Mouse (Mus musculus) midbrain, postnatal 0 days (tissue): ENCODE data around the gene Rbm33. TPM values are rescaled to one million over a fixed set of nuclear protein-coding genes. Genes with fewer than 3 reads are reported as not detected.

Source experiments
- ATAC-seq: fragments of 200-750 bp; cut with Nextera tagmentation; 2 replicates; pipeline ENCODE4 v1.8.0; 2017; ENCODE audit warnings: moderate number of reproducible peaks, mild to moderate bottlenecking, moderate TSS enrichment, moderate library complexity; ENCODE audit not compliant: low FRiP score
- DNase-seq: peaks from one replicate; pipeline ENCODE4 v3.0.0-alpha.2; 2015; ENCODE audit warnings: low spot score
- H3K27ac ChIP-seq: fragments of 300-500 bp; sonication (generic); 2 replicates; pipeline ENCODE4 v1.5.1; 2014; ENCODE audit warnings: low read depth, mild to moderate bottlenecking, low read length, mixed read lengths
- H3K27me3 ChIP-seq: fragments of 300-500 bp; sonication (generic); 2 replicates; pipeline ENCODE4 v1.6.1; 2014; ENCODE audit warnings: low read length, control low read depth, mixed read lengths; ENCODE audit not compliant: insufficient read depth
- H3K36me3 ChIP-seq: fragments of 300-500 bp; sonication (generic); 2 replicates; pipeline ENCODE4 v1.6.1; 2014; ENCODE audit warnings: low read length, control low read depth, mixed read lengths; ENCODE audit not compliant: insufficient read depth
- H3K4me1 ChIP-seq: fragments of 300-500 bp; sonication (generic); 2 replicates; pipeline ENCODE4 v1.6.1; 2014; ENCODE audit warnings: mild to moderate bottlenecking, control low read depth, antibody characterized with exemption, low read length, mixed read lengths; ENCODE audit not compliant: insufficient read depth
- H3K4me2 ChIP-seq: fragments of 300-500 bp; sonication (generic); 2 replicates; pipeline ENCODE4 v1.6.1; 2014; ENCODE audit warnings: low read depth, mild to moderate bottlenecking, low read length, mixed read lengths; ENCODE audit not compliant: poor library complexity, severe bottlenecking
- H3K4me3 ChIP-seq: fragments of 300-500 bp; sonication (generic); 2 replicates; pipeline ENCODE4 v1.5.1; 2014; ENCODE audit warnings: low read depth, mild to moderate bottlenecking, low read length, moderate library complexity
- H3K9ac ChIP-seq: fragments of 300-500 bp; sonication (generic); replicated peaks from 2 replicates; pipeline ENCODE4 v1.6.1; 2014; ENCODE audit warnings: mild to moderate bottlenecking, low read length, moderate library complexity, mixed read lengths; ENCODE audit not compliant: poor library complexity, severe bottlenecking
- H3K9me3 ChIP-seq: fragments of 300-500 bp; sonication (generic); 2 replicates; pipeline ENCODE4 v1.6.1; 2016; ENCODE audit warnings: low read length, control low read depth
- CTCF ChIP-seq: IDR thresholded peaks from 2 replicates; pipeline ENCODE4 v1.5.1; 2016; ENCODE audit warnings: antibody characterized with exemption, mild to moderate bottlenecking
- WGBS: fragments of 180-500 bp; shearing (Covaris S2); extraction: QIAGEN DNeasy Blood & Tissue Kit; methylation state at CpG from one replicate; pipeline ENCODE4 v1.1.7; 2014; 5-methylcytosine and 5-hydroxymethylcytosine counted together
- polyA plus RNA-seq: library from polyadenylated mRNA; unstranded; fragments of >200 nt; fragmentation: Nextera tagmentation; extraction: Ambion mirVana; gene quantifications from 2 replicates; pipeline ENCODE4 v1.2.1, GENCODE M21; 2015
- total RNA-seq: library from RNA; depleted of rRNA; stranded (reverse); fragments of >200 nt; gene quantifications from 2 replicates; pipeline ENCODE4 v1.2.3, GENCODE M21; 2014

Rbm33 gene
- total and polyA plus RNA-seq, 2 experiments from 2014 or later, result 13.8 to 31.6 TPM

- no peak overlapping the region for H3K9ac ChIP-seq
- no peak overlapping the region for H3K4me2 ChIP-seq
- ATAC-seq (no peak), DNase-seq (no peak)
- H3K9me3 ChIP-seq, result no peaks in the 10 kb centered on the region
- TF ChIP-seq CTCF, result no peak
- WGBS, result 85% methylated on average over 10 of the region's 10 CpGs
- no peak overlapping the region for H3K27ac ChIP-seq
- no peak overlapping the region for H3K4me3 ChIP-seq
- no peaks in the 10 kb centered on the region for H3K27me3 ChIP-seq
- peaks cover 46% of the 10 kb centered on the region for H3K36me3 ChIP-seq
- H3K4me1 ChIP-seq, result no peaks in the 10 kb centered on the region
Observed at GRCm38 (mm10) chr5:28418734-28419133, 101.8 kb downstream of the Rbm33 start.

GRCm38 (mm10) chr5:28419640-28420265 lies 102.8 kb downstream of the Rbm33 start:
- H3K27ac ChIP-seq, result no peak overlapping the region
- DNase-seq (no peak), ATAC-seq (no peak)
- no peaks in the 10 kb centered on the region for H3K9me3 ChIP-seq
- no peaks in the 10 kb centered on the region for H3K27me3 ChIP-seq
- no peaks in the 10 kb centered on the region for H3K4me1 ChIP-seq
- H3K36me3 ChIP-seq, result peaks cover 36% of the 10 kb centered on the region
- H3K4me3 ChIP-seq, result no peak overlapping the region
- TF ChIP-seq CTCF, result no peak
- H3K4me2 ChIP-seq, result no peak overlapping the region
- 92% methylated on average over 12 of the region's 12 CpGs for WGBS
- H3K9ac ChIP-seq, result no peak overlapping the region

GRCm38 (mm10) chr5:28423781-28424180 lies 106.9 kb downstream of the Rbm33 start:
- no peaks in the 10 kb centered on the region for H3K9me3 ChIP-seq
- no peak for TF ChIP-seq CTCF
- no peak for DNase-seq
- H3K4me2 ChIP-seq, result no peak overlapping the region
- H3K4me3 ChIP-seq, result no peak overlapping the region
- H3K9ac ChIP-seq, result no peak overlapping the region
- no peak for ATAC-seq
- WGBS, result 87% methylated on average over 4 of the region's 4 CpGs
- H3K27me3 ChIP-seq, result no peaks in the 10 kb centered on the region
- 0 out of 2 replicates have a peak, but pooled peaks cover 5% of the 10 kb centered on the region for H3K36me3 ChIP-seq
- H3K4me1 ChIP-seq, result no peaks in the 10 kb centered on the region
- H3K27ac ChIP-seq, result no peak overlapping the region

GRCm38 (mm10) chr5:28425926-28426325 lies 109.0 kb downstream of the Rbm33 start:
- 91% methylated on average over 9 of the region's 9 CpGs for WGBS
- Histone ChIP-seq H3K27me3 (no peaks in the 10 kb centered on the region), H3K4me2 (no peak overlapping the region), H3K36me3 (no peaks in the 10 kb centered on the region), H3K4me3 (no peak overlapping the region), H3K27ac (no peak overlapping the region), H3K9ac (no peak overlapping the region), H3K4me1 (no peaks in the 10 kb centered on the region), H3K9me3 (no peaks in the 10 kb centered on the region)
- no peak for ATAC-seq
- no peak for TF ChIP-seq CTCF
- no peak for DNase-seq

GRCm38 (mm10) chr5:28450126-28450890 lies 133.4 kb downstream of the Rbm33 start:
- Histone ChIP-seq H3K9me3 (no peaks in the 10 kb centered on the region), H3K4me2 (no peak overlapping the region), H3K27me3 (0 out of 2 replicates have a peak, but pooled peaks cover 4% of the 10 kb centered on the region), H3K36me3 (no peaks in the 10 kb centered on the region), H3K4me3 (no peak overlapping the region), H3K9ac (no peak overlapping the region), H3K27ac (no peak overlapping the region), H3K4me1 (no peaks in the 10 kb centered on the region)
- DNase-seq (no peak), ATAC-seq (no peak)
- 54% methylated on average over 3 of the region's 3 CpGs for WGBS
- no peak for TF ChIP-seq CTCF

- DNase-seq, result peak; percentile 83
- Histone ChIP-seq H3K4me2 (no peak overlapping the region), H3K9me3 (no peaks in the 10 kb centered on the region), H3K4me1 (no peaks in the 10 kb centered on the region), H3K27me3 (peaks cover 12% of the 10 kb centered on the region; the same call in 1 of the 2 replicates), H3K9ac (no peak overlapping the region), H3K36me3 (no peaks in the 10 kb centered on the region), H3K4me3 (no peak overlapping the region), H3K27ac (no peak overlapping the region)
- peak; percentile 85 for ATAC-seq
- 33% methylated on average over 6 of the region's 6 CpGs for WGBS
- TF ChIP-seq CTCF, result peak; percentile 99
Observed at GRCm38 (mm10) chr5:28451053-28451638, 134.2 kb downstream of the Rbm33 start.
